Mouse (Mus musculus) liver, embryonic 16.5 days (tissue): Measurements from ENCODE around the gene Antxr2. TPM values are rescaled to one million over a fixed set of nuclear protein-coding genes. Genes with fewer than 3 reads are reported as not detected.

ENCODE experiments used
- ATAC-seq: fragments of 200-750 bp; cut with Nextera tagmentation; 2 replicates; pipeline ENCODE4 v1.8.0; 2017; ENCODE audit warnings: low read depth, mild to moderate bottlenecking, moderate number of reproducible peaks, moderate library complexity
- H3K27ac ChIP-seq: fragments of 300-500 bp; sonication (generic); 2 replicates; pipeline ENCODE4 v1.5.1; 2014; ENCODE audit warnings: mild to moderate bottlenecking, low read length
- H3K27me3 ChIP-seq: fragments of 300-500 bp; sonication (generic); 2 replicates; pipeline ENCODE4 v1.6.1; 2014; ENCODE audit warnings: low read depth, low read length, mixed read lengths; ENCODE audit not compliant: control insufficient read depth, insufficient read depth
- H3K36me3 ChIP-seq: fragments of 300-500 bp; sonication (generic); 2 replicates; pipeline ENCODE4 v1.6.1; 2014; ENCODE audit warnings: mild to moderate bottlenecking; ENCODE audit not compliant: control insufficient read depth, insufficient read depth
- H3K4me1 ChIP-seq: fragments of 300-500 bp; sonication (generic); 2 replicates; pipeline ENCODE4 v1.6.1; 2014; ENCODE audit warnings: low read depth, low read length, mixed read lengths; ENCODE audit not compliant: control insufficient read depth
- H3K4me2 ChIP-seq: fragments of 300-500 bp; sonication (generic); 2 replicates; pipeline ENCODE4 v1.6.1; 2014; ENCODE audit warnings: low read depth, low read length, mixed read lengths
- H3K4me3 ChIP-seq: fragments of 300-500 bp; sonication (generic); 2 replicates; pipeline ENCODE4 v1.5.1; 2014; ENCODE audit warnings: low read depth, mild to moderate bottlenecking, low read length
- H3K9ac ChIP-seq: fragments of 300-500 bp; sonication (generic); 2 replicates; pipeline ENCODE4 v1.6.1; 2014; ENCODE audit warnings: low read depth, low read length
- H3K9me3 ChIP-seq: fragments of 300-500 bp; sonication (generic); replicated peaks from 2 replicates; pipeline ENCODE4 v1.6.1; 2016; ENCODE audit warnings: low read length; ENCODE audit not compliant: control insufficient read depth
- WGBS: fragments of 180-500 bp; shearing (Covaris S2); extraction: QIAGEN DNeasy Blood & Tissue Kit; methylation state at CpG from one replicate; pipeline ENCODE4 v1.1.7; 2014; ENCODE audit not compliant: insufficient replicate concordance; 5-methylcytosine and 5-hydroxymethylcytosine counted together
- polyA plus RNA-seq: library from polyadenylated mRNA; unstranded; fragments of >200 nt; fragmentation: Nextera tagmentation; extraction: Ambion mirVana; gene quantifications from 2 replicates; pipeline ENCODE4 v1.2.1, GENCODE M21; 2015

The Antxr2 gene
- polyA plus RNA-seq, 1 experiment from 2014 or later: 7.8 TPM

GRCm38 (mm10) chr5:97907482-97907881 lies 123.4 kb downstream of the Antxr2 start:
- no peaks in the 10 kb centered on the region for H3K4me1 ChIP-seq
- no peaks in the 10 kb centered on the region for H3K9me3 ChIP-seq
- no peaks in the 10 kb centered on the region for H3K27me3 ChIP-seq
- 73% methylated on average over 6 of the region's 6 CpGs for WGBS
- no peak overlapping the region for H3K4me2 ChIP-seq
- no peak overlapping the region for H3K4me3 ChIP-seq
- H3K9ac ChIP-seq: no peak overlapping the region
- H3K27ac ChIP-seq: no peak overlapping the region
- no peaks in the 10 kb centered on the region for H3K36me3 ChIP-seq
- no peak for ATAC-seq

GRCm38 (mm10) chr5:97906537-97907266 lies 124.1 kb downstream of the Antxr2 start:
- Histone ChIP-seq H3K4me1 (no peaks in the 10 kb centered on the region), H3K4me3 (no peak overlapping the region), H3K4me2 (no peak overlapping the region), H3K27ac (no peak overlapping the region), H3K36me3 (no peaks in the 10 kb centered on the region), H3K9me3 (no peaks in the 10 kb centered on the region), H3K9ac (no peak overlapping the region), H3K27me3 (no peaks in the 10 kb centered on the region)
- no peak for ATAC-seq
- 68% methylated on average over 13 of the region's 13 CpGs for WGBS

- Histone ChIP-seq H3K9me3 (no peaks in the 10 kb centered on the region), H3K4me2 (no peak overlapping the region), H3K4me1 (no peaks in the 10 kb centered on the region), H3K4me3 (no peak overlapping the region), H3K36me3 (no peaks in the 10 kb centered on the region), H3K27me3 (no peaks in the 10 kb centered on the region), H3K27ac (no peak overlapping the region), H3K9ac (no peak overlapping the region)
- no peak for ATAC-seq
- 53% methylated on average over 3 of the region's 3 CpGs for WGBS
These were observed 125.0 kb downstream of the Antxr2 start for GRCm38 (mm10) chr5:97905856-97906255.

- 79% methylated on average over 7 of the region's 7 CpGs for WGBS
- Histone ChIP-seq H3K27me3 (no peaks in the 10 kb centered on the region), H3K27ac (no peak overlapping the region), H3K4me3 (no peak overlapping the region), H3K9ac (no peak overlapping the region), H3K4me1 (no peaks in the 10 kb centered on the region), H3K9me3 (no peaks in the 10 kb centered on the region), H3K36me3 (no peaks in the 10 kb centered on the region), H3K4me2 (no peak overlapping the region)
- ATAC-seq: no peak
These were observed 129.7 kb downstream of the Antxr2 start for GRCm38 (mm10) chr5:97901096-97901495.

- Histone ChIP-seq H3K27me3 (no peaks in the 10 kb centered on the region), H3K4me1 (no peaks in the 10 kb centered on the region), H3K9ac (no peak overlapping the region), H3K36me3 (no peaks in the 10 kb centered on the region), H3K4me3 (no peak overlapping the region), H3K4me2 (no peak overlapping the region), H3K9me3 (no peaks in the 10 kb centered on the region), H3K27ac (no peak overlapping the region)
- WGBS: 80% methylated on average over 5 of the region's 5 CpGs
- ATAC-seq: no peak
These were observed 131.5 kb downstream of the Antxr2 start for GRCm38 (mm10) chr5:97899321-97899720.

GRCm38 (mm10) chr5:97885427-97885826 lies 145.4 kb downstream of the Antxr2 start:
- 74% methylated on average over 6 of the region's 6 CpGs for WGBS
- Histone ChIP-seq H3K4me3 (no peak overlapping the region), H3K36me3 (no peaks in the 10 kb centered on the region), H3K4me2 (no peak overlapping the region), H3K4me1 (no peaks in the 10 kb centered on the region), H3K9me3 (no peaks in the 10 kb centered on the region), H3K9ac (no peak overlapping the region), H3K27ac (no peak overlapping the region), H3K27me3 (no peaks in the 10 kb centered on the region)
- no peak for ATAC-seq

GRCm38 (mm10) chr5:97884110-97884509 lies 146.7 kb downstream of the Antxr2 start:
- Histone ChIP-seq H3K4me1 (no peaks in the 10 kb centered on the region), H3K4me2 (no peak overlapping the region), H3K27me3 (no peaks in the 10 kb centered on the region), H3K4me3 (no peak overlapping the region), H3K27ac (no peak overlapping the region), H3K36me3 (no peaks in the 10 kb centered on the region), H3K9ac (no peak overlapping the region), H3K9me3 (no peaks in the 10 kb centered on the region)
- ATAC-seq: no peak
- WGBS: 37% methylated on average over 3 of the region's 3 CpGs

GRCm38 (mm10) chr5:97881421-97881820 lies 149.4 kb downstream of the Antxr2 start:
- Histone ChIP-seq H3K4me1 (no peaks in the 10 kb centered on the region), H3K4me2 (no peak overlapping the region), H3K9me3 (no peaks in the 10 kb centered on the region), H3K27ac (no peak overlapping the region), H3K36me3 (no peaks in the 10 kb centered on the region), H3K27me3 (no peaks in the 10 kb centered on the region), H3K4me3 (no peak overlapping the region), H3K9ac (no peak overlapping the region)
- ATAC-seq: no peak
- 63% methylated on average over 2 of the region's 2 CpGs for WGBS

- Histone ChIP-seq H3K4me1 (no peaks in the 10 kb centered on the region), H3K27ac (no peak overlapping the region), H3K4me3 (no peak overlapping the region), H3K36me3 (no peaks in the 10 kb centered on the region), H3K4me2 (no peak overlapping the region), H3K9me3 (no peaks in the 10 kb centered on the region), H3K27me3 (no peaks in the 10 kb centered on the region), H3K9ac (no peak overlapping the region)
- ATAC-seq: no peak
- WGBS: 40% methylated on average over 8 of the region's 8 CpGs
These were observed 150.7 kb downstream of the Antxr2 start for GRCm38 (mm10) chr5:97880115-97880514.
